Mouse (Mus musculus) megakaryocyte progenitor cell, adult 5-6 weeks (primary cell): ENCODE results near the gene Drg1. TPM values are rescaled to one million over a fixed set of nuclear protein-coding genes. Genes with fewer than 3 reads are reported as not detected.
"Not testable (repeated sequence)": the region's sequence is repeated elsewhere in the genome, so short reads cannot be mapped to it uniquely, and the experiment has no call there.

ENCODE experiments used
- ATAC-seq: replicated peaks from 2 replicates; pipeline ENCODE4 v1.8.0; 2016; ENCODE audit warnings: mild to moderate bottlenecking, moderate TSS enrichment, inconsistent platforms; ENCODE audit not compliant: poor library complexity
- total RNA-seq, 2 experiments: library from RNA; stranded (forward) in 1 of 2; stranded (reverse) in 1 of 2; fragments of 157-497, 149-512 nt in 1 of 2; fragments of 200-1000 nt in 1 of 2; gene quantifications; 2 replicates each; pipeline versions ENCODE4 v1.2.3 to v1.2.4; 2015 to 2017

The Drg1 gene
- total RNA-seq, 2 experiments from 2014 or later, result 196 to 253 TPM

GRCm38 (mm10) chr11:3227113-3227512, 39.1 kb downstream of the Drg1 start:
- ATAC-seq, result no peak

- no peak for ATAC-seq
These were observed 43.1 kb downstream of the Drg1 start for GRCm38 (mm10) chr11:3223105-3223504.

GRCm38 (mm10) chr11:3212526-3212925, 53.7 kb downstream of the Drg1 start:
- no peak for ATAC-seq

- ATAC-seq, result no peak
These were observed 59.4 kb downstream of the Drg1 start for GRCm38 (mm10) chr11:3206783-3207182.

GRCm38 (mm10) chr11:3205207-3205606, 61.0 kb downstream of the Drg1 start:
- ATAC-seq, result no peak

GRCm38 (mm10) chr11:3203771-3204170, 62.4 kb downstream of the Drg1 start:
- ATAC-seq, result peak; percentile 14; the same call in 1 of the 2 replicates

- peak; percentile 18 for ATAC-seq
These were observed 63.3 kb downstream of the Drg1 start for GRCm38 (mm10) chr11:3202781-3203441.

- ATAC-seq, result peak; percentile 45
These were observed 63.9 kb downstream of the Drg1 start, which contains the start of gene Eif4enif1 for GRCm38 (mm10) chr11:3202231-3202701. Gene Eif4enif1 (plus strand): TSS chr11:3202392.

GRCm38 (mm10) chr11:3201326-3202230, 64.6 kb downstream of the Drg1 start:
- peak; percentile 33 for ATAC-seq

- not testable (repeated sequence) for ATAC-seq
These were observed 65.6 kb downstream of the Drg1 start for GRCm38 (mm10) chr11:3200636-3201035.

- ATAC-seq, result no peak
These were observed 72.9 kb downstream of the Drg1 start, which contains the start of gene Sfi1 for GRCm38 (mm10) chr11:3193363-3193762. Gene Sfi1 (minus strand): TSS chr11:3193463.

GRCm38 (mm10) chr11:3182707-3183106, 83.5 kb downstream of the Drg1 start:
- ATAC-seq, result not testable (repeated sequence)

GRCm38 (mm10) chr11:3181971-3182370, 84.2 kb downstream of the Drg1 start:
- not testable (repeated sequence) for ATAC-seq

- ATAC-seq, result 0 out of 2 replicates have a peak, but pooled peaks have one; percentile 4
These were observed 85.0 kb downstream of the Drg1 start for GRCm38 (mm10) chr11:3181250-3181649.

GRCm38 (mm10) chr11:3180510-3181160, 85.6 kb downstream of the Drg1 start:
- not testable (repeated sequence) for ATAC-seq

- ATAC-seq, result not testable (repeated sequence)
These were observed 86.5 kb downstream of the Drg1 start for GRCm38 (mm10) chr11:3179726-3180092.

GRCm38 (mm10) chr11:3178968-3179725, 87.1 kb downstream of the Drg1 start:
- not testable (repeated sequence) for ATAC-seq

- ATAC-seq, result peak; percentile 26; the same call in 1 of the 2 replicates
These were observed 92.5 kb downstream of the Drg1 start for GRCm38 (mm10) chr11:3173425-3174318.

- not testable (repeated sequence) for ATAC-seq
These were observed 93.7 kb downstream of the Drg1 start for GRCm38 (mm10) chr11:3172526-3172925.
